Mouse (Mus musculus) megakaryocyte, embryonic 14.5 days (primary cell): ENCODE measurements around the gene Podxl. TPM values are rescaled to one million over a fixed set of nuclear protein-coding genes. Genes with fewer than 3 reads are reported as not detected.

Experiments
- H3K27me3 ChIP-seq: replicated peaks from 2 replicates; pipeline ENCODE3; 2012; ENCODE audit warnings: inconsistent platforms
- H3K36me3 ChIP-seq: replicated peaks from 2 replicates; pipeline ENCODE3; 2012; ENCODE audit warnings: low read length, inconsistent platforms, mixed read lengths
- H3K4me1 ChIP-seq: 2 replicates; pipeline ENCODE4 v1.6.1; 2012; ENCODE audit warnings: inconsistent platforms
- H3K4me3 ChIP-seq: replicated peaks from 2 replicates; pipeline ENCODE3; 2012; ENCODE audit warnings: moderate library complexity, mild to moderate bottlenecking, inconsistent platforms
- H3K9me3 ChIP-seq: 2 replicates; pipeline ENCODE4 v1.6.1; 2012; ENCODE audit warnings: inconsistent platforms
- FLI1 ChIP-seq: IDR thresholded peaks from 2 replicates; pipeline ENCODE4 v1.6.1; 2012; ENCODE audit warnings: low read length, inconsistent platforms, mixed read lengths
- GATA1 ChIP-seq: IDR thresholded peaks from 3 replicates; pipeline ENCODE4 v1.6.1; 2012; ENCODE audit warnings: mixed read lengths, low read length, inconsistent platforms, borderline replicate concordance
- polyA plus RNA-seq: library from polyadenylated mRNA; stranded (reverse); fragments of >175 nt; gene quantifications from 2 replicates; pipeline ENCODE4 v1.2.3, GENCODE M21; 2012; ENCODE audit warnings: low replicate concordance; ENCODE audit not compliant: insufficient read depth

Podxl gene
- polyA plus RNA-seq, 1 experiment, result 27.7 TPM

- Histone ChIP-seq H3K27me3 (no peaks in the 10 kb centered on the region), H3K9me3 (no peaks in the 10 kb centered on the region), H3K4me1 (peaks cover 92% of the 10 kb centered on the region)
Measured at GRCm38 (mm10) chr6:31526929-31527328, 36.9 kb downstream of the Podxl start.

GRCm38 (mm10) chr6:31525231-31525900 lies 38.4 kb downstream of the Podxl start:
- Histone ChIP-seq H3K4me1 (peaks cover 94% of the 10 kb centered on the region), H3K36me3 (peaks cover 97% of the 10 kb centered on the region), H3K4me3 (no peak overlapping the region), H3K27me3 (no peaks in the 10 kb centered on the region), H3K9me3 (no peaks in the 10 kb centered on the region)
- TF ChIP-seq FLI1 (no peak), GATA1 (no peak)

More at GRCm38 (mm10) chr6:31526929-31527328, 36.9 kb downstream of the Podxl start:
- peaks cover 96% of the 10 kb centered on the region for H3K36me3 ChIP-seq
- TF ChIP-seq GATA1 (no peak), FLI1 (no peak)
- H3K4me3 ChIP-seq, result no peak overlapping the region

GRCm38 (mm10) chr6:31524647-31525046 lies 39.1 kb downstream of the Podxl start:
- no peak for TF ChIP-seq FLI1
- no peak for TF ChIP-seq GATA1
- peaks cover 99% of the 10 kb centered on the region for H3K36me3 ChIP-seq
- H3K4me3 ChIP-seq, result no peak overlapping the region
- H3K4me1 ChIP-seq, result peaks cover 95% of the 10 kb centered on the region
- no peaks in the 10 kb centered on the region for H3K27me3 ChIP-seq
- no peaks in the 10 kb centered on the region for H3K9me3 ChIP-seq

- Histone ChIP-seq H3K9me3 (no peaks in the 10 kb centered on the region), H3K4me3 (no peak overlapping the region), H3K36me3 (peaks cover 99% of the 10 kb centered on the region), H3K4me1 (peaks cover 95% of the 10 kb centered on the region), H3K27me3 (no peaks in the 10 kb centered on the region)
- no peak for TF ChIP-seq GATA1
- TF ChIP-seq FLI1, result no peak
Measured at GRCm38 (mm10) chr6:31524121-31524520, 39.7 kb downstream of the Podxl start.

DNA sequence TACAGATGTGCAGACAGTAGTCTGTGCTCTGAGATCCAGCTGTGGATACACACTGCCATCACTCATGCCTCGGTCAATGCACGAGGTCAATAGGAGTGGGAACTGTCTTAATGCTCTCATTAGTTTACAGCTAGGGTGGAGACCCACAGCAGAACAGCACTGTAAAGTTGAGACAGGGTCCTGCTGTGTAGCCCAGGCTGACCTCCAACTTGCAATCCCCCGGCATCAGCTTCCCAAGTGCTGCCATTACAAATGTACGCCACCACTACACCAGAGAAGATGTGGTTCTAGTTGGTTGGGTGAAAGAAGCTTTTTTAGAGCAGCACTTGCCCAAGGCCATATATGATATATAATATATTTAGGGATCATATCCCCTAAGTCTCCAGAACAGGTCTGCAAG lies 40.1 kb downstream of the Podxl start:
- Histone ChIP-seq H3K9me3 (no peaks in the 10 kb centered on the region), H3K4me1 (peaks cover 95% of the 10 kb centered on the region), H3K36me3 (peaks cover 99% of the 10 kb centered on the region), H3K27me3 (no peaks in the 10 kb centered on the region), H3K4me3 (no peak overlapping the region)
- TF ChIP-seq FLI1 (no peak), GATA1 (no peak)

DNA sequence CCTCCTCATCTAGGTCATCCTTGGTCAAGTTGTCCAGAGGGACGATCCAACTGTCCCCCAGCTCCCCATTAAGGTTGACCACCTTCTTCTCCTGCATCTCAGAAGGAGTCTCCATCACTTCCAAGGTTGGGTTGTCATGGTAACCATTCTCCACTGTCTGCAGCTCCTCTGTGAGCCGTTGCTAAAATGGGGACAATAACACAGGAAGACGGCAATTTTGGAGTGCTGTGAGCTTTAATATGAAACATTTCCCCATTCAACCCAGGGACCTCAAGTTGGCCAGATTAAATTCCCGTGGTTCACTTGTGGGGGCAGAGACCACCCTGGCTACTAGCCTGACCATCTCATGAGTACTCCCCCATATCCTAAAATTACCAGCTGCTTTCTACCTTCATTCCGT lies 40.7 kb downstream of the Podxl start:
- Histone ChIP-seq H3K27me3 (no peaks in the 10 kb centered on the region), H3K36me3 (peaks cover 97% of the 10 kb centered on the region), H3K4me1 (peaks cover 95% of the 10 kb centered on the region), H3K4me3 (no peak overlapping the region), H3K9me3 (no peaks in the 10 kb centered on the region)
- no peak for TF ChIP-seq GATA1
- TF ChIP-seq FLI1, result no peak

DNA sequence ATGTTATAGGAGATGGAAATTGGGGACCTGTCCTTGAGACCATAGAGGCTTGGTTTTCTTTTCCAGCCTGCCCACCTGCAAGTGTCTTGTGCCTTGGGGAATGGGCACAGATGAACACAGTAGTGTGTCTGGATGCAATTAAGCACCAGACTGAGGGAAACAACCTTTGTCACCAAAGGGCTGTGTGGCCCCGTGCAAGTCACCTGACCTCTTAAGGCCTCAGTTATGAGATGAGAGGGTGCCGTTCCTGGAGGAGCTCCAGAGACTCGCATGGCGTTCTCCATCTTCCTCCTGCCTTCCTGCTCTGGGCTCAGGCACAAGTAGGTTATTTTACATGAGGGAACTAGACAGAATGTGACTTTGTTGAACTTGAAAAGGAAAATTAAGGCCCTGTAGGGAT lies 41.3 kb downstream of the Podxl start:
- H3K27me3 ChIP-seq, result no peaks in the 10 kb centered on the region
- no peak overlapping the region for H3K4me3 ChIP-seq
- H3K9me3 ChIP-seq, result no peaks in the 10 kb centered on the region
- peaks cover 95% of the 10 kb centered on the region for H3K4me1 ChIP-seq
- TF ChIP-seq GATA1, result no peak
- TF ChIP-seq FLI1, result no peak
- H3K36me3 ChIP-seq, result peaks cover 98% of the 10 kb centered on the region

GRCm38 (mm10) chr6:31521491-31522355 lies 42.1 kb downstream of the Podxl start:
- no peaks in the 10 kb centered on the region for H3K9me3 ChIP-seq
- peaks cover 96% of the 10 kb centered on the region for H3K36me3 ChIP-seq
- peaks cover 95% of the 10 kb centered on the region for H3K4me1 ChIP-seq
- H3K27me3 ChIP-seq, result no peaks in the 10 kb centered on the region
- H3K4me3 ChIP-seq, result no peak overlapping the region
- TF ChIP-seq FLI1, result no peak
- TF ChIP-seq GATA1, result no peak

DNA sequence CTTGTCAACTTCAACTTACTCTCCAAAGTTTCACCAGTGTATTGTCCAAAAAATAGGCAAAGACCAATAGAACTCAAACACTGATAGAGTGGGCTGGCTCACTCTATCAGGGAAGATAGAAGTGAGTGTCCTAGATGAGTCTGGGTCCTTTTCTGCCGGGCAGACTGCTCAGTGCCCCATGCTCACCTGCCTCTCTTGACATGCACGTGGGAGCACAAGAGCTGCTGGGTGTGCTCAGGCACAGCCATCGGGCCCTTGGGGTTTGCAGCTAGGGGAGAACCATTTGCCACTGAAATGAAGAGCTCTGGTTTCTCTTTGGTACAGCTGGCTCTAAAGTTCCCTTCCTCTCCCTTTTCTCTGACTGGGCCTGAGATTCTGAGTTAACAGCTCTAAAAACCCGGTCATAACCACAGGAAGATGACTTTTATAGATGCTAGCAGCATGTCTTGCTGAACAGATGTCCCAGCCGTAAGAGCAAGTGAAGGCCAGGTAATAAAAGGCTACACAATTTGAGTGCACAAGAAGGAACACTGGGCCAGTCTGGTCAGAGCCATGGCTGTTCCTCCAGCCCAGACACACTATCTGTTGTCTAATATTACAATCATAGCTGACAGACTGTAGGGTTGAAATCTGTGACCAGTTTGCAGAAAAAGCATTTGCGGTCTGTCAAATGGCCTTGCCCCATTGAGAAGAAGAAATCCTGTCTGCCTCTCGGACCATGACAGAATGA lies 43.1 kb downstream of the Podxl start:
- no peaks in the 10 kb centered on the region for H3K9me3 ChIP-seq
- H3K36me3 ChIP-seq, result peaks cover 94% of the 10 kb centered on the region
- peaks cover 95% of the 10 kb centered on the region for H3K4me1 ChIP-seq
- TF ChIP-seq FLI1 (no peak), GATA1 (no peak)
- no peak overlapping the region for H3K4me3 ChIP-seq
- no peaks in the 10 kb centered on the region for H3K27me3 ChIP-seq
